ENCODE assay signal across 29 mouse cellular contexts in genomic region chr4:33659766-33660165, GRCm38 (mm10).
"Had no signal": no experiment of that assay in that cellular context is flagged by ENCODE, and none has a peak within 500 bp of the region (broad histone marks: within the 10 kb centered on the region; RNA-seq: fewer than 3 reads in every experiment).

No protein-coding gene starts in this region.

- H3K27me3 ChIP-seq: limb, embryonic 12.5 days; limb, embryonic 13.5 days; limb, embryonic 15.5 days; liver, embryonic 12.5 days; liver, embryonic 13.5 days; liver, embryonic 15.5 days; lung, embryonic 15.5 days; megakaryocyte, embryonic 14.5 days; midbrain, embryonic 12.5 days; midbrain, embryonic 13.5 days; midbrain, embryonic 15.5 days; neural tube, embryonic 12.5 days had no signal

- DNase-seq: left cerebral cortex, postnatal 4 days; liver; liver, embryonic 13.5 days; liver, postnatal 0 days; lung, adult 18-20 months; lung, adult 2 months; lung, embryonic 14.5 days; lung, postnatal 10 days; lung, postnatal 14 days; lung, postnatal 36 days; lung, postnatal 4 days; midbrain, embryonic 14.5 days had no signal

- H3K9me3 ChIP-seq: limb, embryonic 10.5 days; limb, embryonic 12.5 days; limb, embryonic 13.5 days; limb, embryonic 15.5 days; liver, embryonic 12.5 days; liver, embryonic 13.5 days; liver, embryonic 15.5 days; lung, embryonic 15.5 days; midbrain, embryonic 10.5 days; midbrain, embryonic 12.5 days; midbrain, embryonic 13.5 days; midbrain, embryonic 15.5 days; neural tube, embryonic 12.5 days had no signal

- H3K4me3 ChIP-seq: limb, embryonic 10.5 days; limb, embryonic 12.5 days; limb, embryonic 13.5 days; limb, embryonic 15.5 days; liver, embryonic 12.5 days; liver, embryonic 13.5 days; liver, embryonic 15.5 days; lung, embryonic 15.5 days; megakaryocyte, embryonic 14.5 days; midbrain, embryonic 10.5 days; midbrain, embryonic 12.5 days; midbrain, embryonic 13.5 days; midbrain, embryonic 15.5 days; neural tube, embryonic 12.5 days had no signal

- H3K4me2 ChIP-seq: limb, embryonic 12.5 days; limb, embryonic 13.5 days; limb, embryonic 15.5 days; liver, embryonic 11.5 days; liver, embryonic 12.5 days; liver, embryonic 13.5 days; liver, embryonic 15.5 days; lung, embryonic 14.5 days; lung, embryonic 15.5 days; midbrain, embryonic 11.5 days; midbrain, embryonic 12.5 days; midbrain, embryonic 13.5 days; midbrain, embryonic 15.5 days; neural tube, embryonic 12.5 days had no signal

- H3K4me1 ChIP-seq: megakaryocyte, embryonic 14.5 days had no signal

- H3K36me3 ChIP-seq: limb, embryonic 10.5 days; limb, embryonic 12.5 days; limb, embryonic 13.5 days; limb, embryonic 15.5 days; liver, embryonic 12.5 days; liver, embryonic 13.5 days; liver, embryonic 15.5 days; lung, embryonic 15.5 days; midbrain, embryonic 10.5 days; midbrain, embryonic 12.5 days; midbrain, embryonic 13.5 days; midbrain, embryonic 15.5 days; neural tube, embryonic 12.5 days had no signal

- H3K27ac ChIP-seq: limb, embryonic 10.5 days; limb, embryonic 12.5 days; limb, embryonic 13.5 days; limb, embryonic 15.5 days; liver, embryonic 12.5 days; liver, embryonic 13.5 days; liver, embryonic 14.5 days; liver, embryonic 15.5 days; lung, embryonic 15.5 days; macrophage; midbrain, embryonic 10.5 days; midbrain, embryonic 12.5 days; midbrain, embryonic 13.5 days; midbrain, embryonic 15.5 days; neural tube, embryonic 12.5 days had no signal
